Mouse (Mus musculus) small intestine, adult 2 months (tissue): ENCODE measurements around the gene Rasd2. TPM values are rescaled to one million over a fixed set of nuclear protein-coding genes. Genes with fewer than 3 reads are reported as not detected.

ENCODE experiments used
- H3K27ac ChIP-seq: fragments of 200-500 bp; 2 replicates; pipeline ENCODE4 v1.5.1; 2012; ENCODE audit warnings: low read depth, low read length, control low read depth, inconsistent platforms; ENCODE audit not compliant: insufficient read depth
- H3K27me3 ChIP-seq: fragments of 200-500 bp; 2 replicates; pipeline ENCODE4 v1.6.1; 2012; ENCODE audit warnings: mild to moderate bottlenecking, moderate library complexity, low read length, inconsistent platforms; ENCODE audit not compliant: control insufficient read depth, insufficient read depth
- H3K36me3 ChIP-seq: fragments of 200-500 bp; 2 replicates; pipeline ENCODE4 v1.6.1; 2012; ENCODE audit warnings: mild to moderate bottlenecking, low read length, control low read depth, inconsistent platforms; ENCODE audit not compliant: control insufficient read depth, insufficient read depth
- H3K4me1 ChIP-seq: fragments of 200-500 bp; 2 replicates; pipeline ENCODE4 v1.6.1; 2012; ENCODE audit warnings: low read length, inconsistent platforms, mixed read lengths; ENCODE audit not compliant: control insufficient read depth, insufficient read depth, insufficient read length
- H3K4me3 ChIP-seq: fragments of 200-500 bp; 2 replicates; pipeline ENCODE4 v1.5.1; 2012; ENCODE audit warnings: low read depth, mild to moderate bottlenecking, control low read depth, inconsistent platforms, low read length, moderate library complexity
- CTCF ChIP-seq: fragments of 200-500 bp; IDR thresholded peaks from 2 replicates; pipeline ENCODE4 v1.5.1; 2012; ENCODE audit warnings: low read depth, mild to moderate bottlenecking, control low read depth, inconsistent platforms, low read length, moderate library complexity, mixed read lengths; ENCODE audit not compliant: insufficient replicate concordance, insufficient read length; ENCODE audit errors: extremely low read depth
- POLR2A ChIP-seq: fragments of 200-500 bp; IDR thresholded peaks from 2 replicates; pipeline ENCODE4 v1.6.1; 2012; ENCODE audit warnings: low read depth, mild to moderate bottlenecking, control low read depth, inconsistent platforms, low read length, moderate library complexity
- WGBS: fragments of 180-500 bp; shearing (Covaris S2); methylation state at CpG from one replicate; pipeline ENCODE4 v1.1.7; 2018; 5-methylcytosine and 5-hydroxymethylcytosine counted together
- polyA plus RNA-seq: library from polyadenylated mRNA; depleted of rRNA; stranded (reverse); fragments of >200 nt; gene quantifications from 2 replicates; pipeline ENCODE4 v1.2.3, GENCODE M21; 2012

The Rasd2 gene
- polyA plus RNA-seq, 1 experiment: 9.7 TPM

GRCm38 (mm10) chr8:75198300-75198699, 15.4 kb upstream of the Rasd2 start:
- Histone ChIP-seq H3K36me3 (no peaks in the 10 kb centered on the region), H3K4me3 (no peak overlapping the region), H3K27me3 (no peaks in the 10 kb centered on the region), H3K27ac (no peak overlapping the region), H3K4me1 (no peaks in the 10 kb centered on the region)
- TF ChIP-seq POLR2A: no peak
- no peak for TF ChIP-seq CTCF

GRCm38 (mm10) chr8:75198988-75199765, 14.6 kb upstream of the Rasd2 start:
- WGBS: 59% methylated on average over 5 of the region's 5 CpGs
- no peak overlapping the region for H3K4me3 ChIP-seq
- no peaks in the 10 kb centered on the region for H3K36me3 ChIP-seq
- no peaks in the 10 kb centered on the region for H3K4me1 ChIP-seq
- TF ChIP-seq POLR2A: no peak
- no peak for TF ChIP-seq CTCF
- no peak overlapping the region for H3K27ac ChIP-seq
- no peaks in the 10 kb centered on the region for H3K27me3 ChIP-seq

DNA sequence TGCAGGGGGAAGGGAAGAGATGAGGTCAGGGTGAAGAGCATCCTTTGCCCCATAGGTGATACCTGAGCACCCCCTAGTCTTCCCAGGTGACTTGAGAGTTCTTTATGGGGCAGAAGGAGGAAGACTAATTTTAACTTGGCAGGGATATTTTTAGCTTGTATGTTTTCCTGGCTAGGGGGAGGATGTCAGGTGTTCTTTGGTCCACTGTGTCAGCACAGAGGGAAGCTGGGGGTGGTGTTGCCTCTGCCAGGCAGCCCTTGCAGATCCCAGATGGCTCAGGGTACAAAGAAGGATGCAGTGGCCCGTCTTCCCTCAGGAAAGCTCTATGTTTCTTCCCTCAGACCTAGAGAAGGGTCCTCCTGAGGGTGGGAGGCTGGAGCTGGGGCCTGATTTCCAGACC, 13.8 kb upstream of the Rasd2 start:
- no peak overlapping the region for H3K27ac ChIP-seq
- H3K36me3 ChIP-seq: no peaks in the 10 kb centered on the region
- no peak for TF ChIP-seq POLR2A
- TF ChIP-seq CTCF: no peak
- WGBS: 61% methylated on average over 1 of the region's 1 CpGs
- no peaks in the 10 kb centered on the region for H3K4me1 ChIP-seq
- H3K4me3 ChIP-seq: no peak overlapping the region
- H3K27me3 ChIP-seq: no peaks in the 10 kb centered on the region

DNA sequence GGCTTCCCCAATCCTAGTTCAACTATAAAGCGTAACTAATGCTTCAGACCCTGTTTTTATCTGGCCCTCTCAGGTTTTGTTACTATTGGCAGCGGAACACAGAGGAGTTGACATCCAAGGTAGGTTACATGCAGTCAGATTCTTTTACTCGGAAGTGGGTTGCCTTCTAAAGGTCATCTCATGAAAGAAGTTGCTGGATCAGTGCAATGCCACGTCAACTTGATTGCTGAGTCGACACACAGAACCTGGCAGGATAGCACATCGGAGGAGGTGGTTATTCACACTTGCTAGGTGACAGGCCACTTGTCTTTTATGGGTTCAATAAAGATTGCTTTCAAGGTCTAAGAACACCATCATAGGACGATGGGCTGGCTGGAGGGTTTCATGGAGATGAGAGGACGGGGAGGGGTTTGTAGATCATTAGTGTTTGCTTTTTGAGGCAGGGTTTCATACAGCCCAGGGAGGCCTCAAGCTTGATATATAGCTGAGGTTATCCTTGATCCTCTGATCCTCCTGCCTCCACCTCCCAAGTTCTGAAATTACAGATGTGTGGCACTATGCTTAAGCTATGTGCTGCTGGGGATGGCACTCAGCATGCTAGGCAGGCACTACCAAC, 11.6 kb upstream of the Rasd2 start:
- no peaks in the 10 kb centered on the region for H3K36me3 ChIP-seq
- no peaks in the 10 kb centered on the region for H3K27me3 ChIP-seq
- H3K4me3 ChIP-seq: no peak overlapping the region
- H3K4me1 ChIP-seq: no peaks in the 10 kb centered on the region
- 65% methylated on average over 8 of the region's 8 CpGs for WGBS
- TF ChIP-seq POLR2A (no peak), CTCF (no peak)
- H3K27ac ChIP-seq: no peak overlapping the region

DNA sequence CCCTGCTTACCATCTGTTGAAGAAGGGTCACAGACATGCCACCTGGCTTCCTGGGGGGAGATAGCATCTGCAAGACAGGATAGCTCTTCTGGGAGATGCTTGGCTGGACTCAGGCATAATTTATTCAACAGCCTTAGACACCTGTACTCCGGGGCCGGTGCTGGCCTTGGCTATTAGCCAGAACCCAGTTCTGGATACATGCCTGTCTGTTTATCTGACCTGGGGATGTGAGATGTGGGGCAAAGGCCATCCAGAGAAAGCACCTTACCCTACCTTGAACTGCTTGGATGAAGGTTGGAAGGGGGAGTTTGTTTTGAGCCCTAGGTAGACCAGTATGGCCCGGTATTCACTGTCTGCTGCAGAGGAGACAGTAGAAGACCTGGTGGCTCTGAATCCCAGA, 10.8 kb upstream of the Rasd2 start:
- Histone ChIP-seq H3K27me3 (no peaks in the 10 kb centered on the region), H3K27ac (no peak overlapping the region), H3K4me1 (no peaks in the 10 kb centered on the region), H3K36me3 (no peaks in the 10 kb centered on the region), H3K4me3 (no peak overlapping the region)
- 26% methylated on average over 3 of the region's 3 CpGs for WGBS
- no peak for TF ChIP-seq POLR2A
- no peak for TF ChIP-seq CTCF

GRCm38 (mm10) chr8:75203420-75203819, 10.3 kb upstream of the Rasd2 start:
- 75% methylated on average over 2 of the region's 2 CpGs for WGBS
- Histone ChIP-seq H3K36me3 (no peaks in the 10 kb centered on the region), H3K4me3 (no peak overlapping the region), H3K27ac (no peak overlapping the region), H3K27me3 (no peaks in the 10 kb centered on the region), H3K4me1 (no peaks in the 10 kb centered on the region)
- TF ChIP-seq POLR2A (no peak), CTCF (no peak)

DNA sequence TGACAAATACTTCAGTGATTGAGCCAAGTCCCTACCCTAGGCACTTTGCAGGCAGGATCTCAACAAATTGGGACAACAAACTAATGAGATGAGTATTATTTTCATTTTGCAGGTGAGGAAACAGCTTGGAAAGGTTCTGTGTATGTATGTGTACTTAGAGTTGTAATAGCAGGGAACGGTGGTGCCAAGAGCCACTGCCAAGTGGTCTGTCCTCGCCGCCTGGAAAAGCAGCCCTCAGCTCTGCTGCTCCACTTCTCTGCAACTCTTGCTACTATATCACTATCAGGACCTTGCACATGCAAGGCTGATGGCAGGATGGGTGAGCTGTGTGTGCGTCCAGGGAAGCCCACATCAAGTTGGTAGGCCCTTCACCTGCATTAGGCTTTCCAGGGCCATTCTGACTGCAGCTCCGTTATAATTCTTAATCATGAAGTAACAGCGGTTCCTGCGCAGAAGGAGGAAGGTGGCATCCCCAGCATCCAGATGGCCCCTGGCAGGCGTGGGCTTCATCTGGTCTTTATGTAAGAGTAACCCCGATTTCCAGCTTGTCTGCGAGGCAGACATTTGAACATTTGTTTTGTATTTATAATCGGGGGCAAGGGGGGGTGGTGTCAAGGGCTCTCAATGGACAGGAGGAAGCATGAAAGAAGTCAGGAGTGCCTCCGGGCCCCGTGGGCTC, 9.4 kb upstream of the Rasd2 start:
- H3K27ac ChIP-seq: no peak overlapping the region
- TF ChIP-seq POLR2A (no peak), CTCF (no peak)
- H3K36me3 ChIP-seq: no peaks in the 10 kb centered on the region
- H3K4me3 ChIP-seq: no peak overlapping the region
- 92% methylated on average over 13 of the region's 13 CpGs for WGBS
- H3K27me3 ChIP-seq: no peaks in the 10 kb centered on the region
- no peaks in the 10 kb centered on the region for H3K4me1 ChIP-seq
